Mouse (Mus musculus) kidney, postnatal 25 days (tissue): ENCODE results near the gene Mtx2.
A peak's percentile ranks its signal among the peaks of the same experiment; 100 is the strongest.

Experiments
- DNase-seq, 2 experiments: peaks; one replicate each; pipeline ENCODE4 v3.0.0; 2021; ENCODE audit warnings: mixed read lengths in 2 of 2

The Mtx2 gene

GRCm38 (mm10) chr2:74825730-74826430 is at the start of gene Mtx2:
Gene Mtx2 (plus strand): TSS chr2:74825803.
- peak; percentile 81 to 91 for DNase-seq

GRCm38 (mm10) chr2:74777536-74778275 is 47.9 kb upstream of the Mtx2 start:
- no peak for DNase-seq

- no peak for DNase-seq
Measured at GRCm38 (mm10) chr2:74781386-74781785, 44.2 kb upstream of the Mtx2 start.

- no peak for DNase-seq
Measured at GRCm38 (mm10) chr2:74795531-74795930, 30.1 kb upstream of the Mtx2 start.

- DNase-seq, result no peak
Measured at GRCm38 (mm10) chr2:74808431-74808830, 17.2 kb upstream of the Mtx2 start.

- no peak for DNase-seq
Measured at GRCm38 (mm10) chr2:74822654-74823053, 2.9 kb upstream of the Mtx2 start.

- no peak for DNase-seq
Measured at GRCm38 (mm10) chr2:74825371-74825729, 253 bp upstream of the Mtx2 start.

- DNase-seq, result no peak
Measured at GRCm38 (mm10) chr2:74846992-74847391, 21.4 kb downstream of the Mtx2 start.

GRCm38 (mm10) chr2:74847516-74847915 is 21.9 kb downstream of the Mtx2 start:
- no peak for DNase-seq

- DNase-seq, result no peak
Measured at GRCm38 (mm10) chr2:74850036-74850435, 24.4 kb downstream of the Mtx2 start.

- no peak for DNase-seq
Measured at GRCm38 (mm10) chr2:74862070-74862476, 36.5 kb downstream of the Mtx2 start.

GRCm38 (mm10) chr2:74865414-74865813 is 39.8 kb downstream of the Mtx2 start:
- DNase-seq, result no peak

GRCm38 (mm10) chr2:74874043-74874442 is 48.4 kb downstream of the Mtx2 start:
- no peak for DNase-seq

GRCm38 (mm10) chr2:74884357-74884756 is 58.8 kb downstream of the Mtx2 start:
- no peak for DNase-seq

- no peak for DNase-seq
Measured at GRCm38 (mm10) chr2:74891868-74892267, 66.3 kb downstream of the Mtx2 start.

GRCm38 (mm10) chr2:74892881-74893615 is 67.4 kb downstream of the Mtx2 start:
- no peak for DNase-seq

GRCm38 (mm10) chr2:74894061-74894460 is 68.5 kb downstream of the Mtx2 start:
- no peak for DNase-seq

- peak in 1 of 2 experiments; percentile 38 for DNase-seq
Measured at GRCm38 (mm10) chr2:74899973-74900372, 74.4 kb downstream of the Mtx2 start.

- DNase-seq, result no peak
Measured at GRCm38 (mm10) chr2:74901764-74902295, 76.2 kb downstream of the Mtx2 start.

GRCm38 (mm10) chr2:74907368-74908291 is 82.0 kb downstream of the Mtx2 start:
- peak; percentile 53 to 84 for DNase-seq

- no peak for DNase-seq
Measured at GRCm38 (mm10) chr2:74912031-74912430, 86.4 kb downstream of the Mtx2 start.

- no peak for DNase-seq
Measured at GRCm38 (mm10) chr2:74917880-74918537, 92.4 kb downstream of the Mtx2 start.
